Mouse (Mus musculus) cortical plate, adult 2 months (tissue): Measurements from ENCODE around the gene D10Wsu102e.

Experiments used
- CTCF ChIP-seq: fragments of 200-500 bp; IDR thresholded peaks from 2 replicates; pipeline ENCODE4 v1.5.1; 2011; ENCODE audit warnings: mild to moderate bottlenecking, control low read depth, low read length; ENCODE audit not compliant: insufficient read depth; ENCODE audit errors: extremely low read depth
- POLR2A ChIP-seq: fragments of 200-500 bp; IDR thresholded peaks from 2 replicates; pipeline ENCODE4 v1.6.1; 2011; ENCODE audit warnings: mild to moderate bottlenecking, low read length, control low read depth; ENCODE audit not compliant: insufficient read depth; ENCODE audit errors: extremely low read depth

GRCm38 (mm10) chr10:83533910-83534283, 173.9 kb downstream of the D10Wsu102e start, which contains the start of gene Aldh1l2:
- TF ChIP-seq CTCF (no peak), POLR2A (no peak)
